Mouse (Mus musculus): Measurements from ENCODE around the gene Scn1a. TPM values are rescaled to one million over a fixed set of nuclear protein-coding genes. Genes with fewer than 3 reads are reported as not detected.
A peak's percentile ranks its signal among the peaks of the same experiment; 100 is the strongest.

Gene Scn1a
- polyA plus RNA-seq, 1 experiment from 2014 or later: 0.16 TPM

DNA sequence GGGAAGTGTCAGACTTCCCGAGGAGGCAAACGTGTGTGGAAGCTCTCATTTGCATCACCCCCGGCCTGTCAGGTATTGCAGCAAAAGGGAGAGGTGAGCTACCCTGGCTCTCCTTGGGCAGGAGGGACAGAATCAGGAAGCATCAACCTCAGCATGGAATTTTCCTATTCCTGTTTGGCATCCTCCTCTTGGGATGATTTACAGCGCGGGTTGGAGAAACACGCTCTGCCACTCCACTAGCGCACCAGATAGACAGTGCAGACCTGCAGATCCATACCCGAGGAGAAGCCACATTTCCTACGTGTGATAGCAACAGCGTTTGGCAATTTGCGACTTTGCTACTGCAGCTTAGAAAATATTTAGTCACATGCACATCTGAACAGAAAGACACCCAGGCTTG lies 32.2 kb downstream of the Scn1a start:
- ATAC-seq (ENCODE audit: borderline replicate concordance, extremely low read depth, low FRiP score, low TSS enrichment): no peak
- Histone ChIP-seq H3K27me3 (peaks cover 22% of the 10 kb centered on the region; the same call in 1 of the 2 replicates), H3K4me2 (peak overlapping the region; percentile 87), H3K9me3 (no peaks in the 10 kb centered on the region), H3K9ac (no peak overlapping the region), H3K27ac (no peak overlapping the region), H3K4me3 (0 out of 2 replicates have a peak overlapping the region, but pooled peaks have one; percentile 43), H3K36me3 (no peaks in the 10 kb centered on the region), H3K4me1 (peaks cover 12% of the 10 kb centered on the region)
- 10% methylated on average over 11 of the region's 11 CpGs for WGBS

DNA sequence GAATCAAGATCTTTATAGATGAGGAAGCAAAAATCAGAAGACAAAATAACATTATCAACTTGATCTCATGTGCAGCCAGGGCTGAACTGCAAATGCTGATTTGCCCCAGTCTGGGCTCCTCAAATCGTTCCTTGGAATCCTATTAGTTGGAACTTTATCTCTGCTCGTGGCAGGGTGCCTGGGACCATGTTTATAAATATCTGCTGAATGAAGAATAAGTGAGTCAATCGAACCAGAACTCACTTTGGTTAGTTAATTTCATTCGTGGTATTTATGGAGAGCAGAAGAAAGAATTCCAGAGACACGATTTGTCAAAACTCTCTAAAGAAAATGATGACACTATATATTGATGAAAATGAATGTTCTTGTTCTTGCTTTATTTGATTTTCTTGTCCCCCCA lies 48.1 kb downstream of the Scn1a start:
- WGBS: 40% methylated on average over 5 of the region's 5 CpGs
- H3K4me1 ChIP-seq: no peaks in the 10 kb centered on the region
- no peaks in the 10 kb centered on the region for H3K9me3 ChIP-seq
- H3K36me3 ChIP-seq: no peaks in the 10 kb centered on the region
- H3K4me2 ChIP-seq: no peak overlapping the region
- H3K27ac ChIP-seq: no peak overlapping the region
- H3K4me3 ChIP-seq: no peak overlapping the region
- ATAC-seq (ENCODE audit: borderline replicate concordance, extremely low read depth, low FRiP score, low TSS enrichment): no peak
- H3K27me3 ChIP-seq: no peaks in the 10 kb centered on the region
- H3K9ac ChIP-seq: no peak overlapping the region

DNA sequence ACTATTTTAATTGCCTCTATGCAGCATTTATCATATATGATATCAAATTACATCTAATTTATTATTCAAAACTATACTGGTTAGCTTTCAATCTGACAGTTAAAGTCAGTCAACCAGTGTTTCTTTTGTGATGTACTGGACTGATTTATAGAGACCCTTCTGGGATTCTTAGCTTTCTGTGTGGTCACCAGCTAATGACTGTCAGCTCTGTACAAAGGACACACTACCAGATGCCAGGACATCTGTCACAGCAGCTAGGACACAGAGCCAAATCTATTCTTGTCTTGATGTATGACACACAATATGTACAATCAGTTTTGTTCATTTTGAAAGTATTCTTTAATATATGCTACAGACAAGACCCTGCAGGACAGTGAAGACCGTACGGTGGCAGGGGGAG lies 72.7 kb downstream of the Scn1a start:
- H3K4me2 ChIP-seq: no peak overlapping the region
- H3K27ac ChIP-seq: no peak overlapping the region
- no peak overlapping the region for H3K4me3 ChIP-seq
- no peak overlapping the region for H3K9ac ChIP-seq
- H3K9me3 ChIP-seq: no peaks in the 10 kb centered on the region
- H3K4me1 ChIP-seq: no peaks in the 10 kb centered on the region
- 82% methylated on average over 2 of the region's 2 CpGs for WGBS
- no peak for ATAC-seq (ENCODE audit: borderline replicate concordance, extremely low read depth, low FRiP score, low TSS enrichment)
- no peaks in the 10 kb centered on the region for H3K36me3 ChIP-seq
- no peaks in the 10 kb centered on the region for H3K27me3 ChIP-seq

DNA sequence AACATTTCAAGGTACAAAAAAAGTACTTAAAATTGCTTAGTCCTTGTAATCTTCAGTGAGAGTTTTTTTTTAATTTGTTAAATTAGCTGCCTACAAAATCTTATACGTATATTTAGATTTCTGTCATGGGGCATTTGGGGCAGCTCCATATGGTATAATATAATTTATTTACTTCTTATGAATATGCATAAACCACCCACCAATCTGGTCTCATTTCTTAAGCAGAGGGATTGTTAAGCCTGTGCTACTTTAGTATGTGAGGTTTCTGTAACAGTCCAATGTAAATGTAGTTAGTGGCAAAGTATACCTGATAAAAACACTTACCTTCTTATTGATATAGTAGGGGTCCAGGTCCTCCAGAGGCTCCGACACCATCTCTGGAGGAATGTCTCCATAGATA lies 90.0 kb downstream of the Scn1a start:
- ATAC-seq (ENCODE audit: borderline replicate concordance, extremely low read depth, low FRiP score, low TSS enrichment): no peak
- no peaks in the 10 kb centered on the region for H3K36me3 ChIP-seq
- H3K9ac ChIP-seq: no peak overlapping the region
- WGBS: 88% methylated on average over 2 of the region's 2 CpGs
- no peaks in the 10 kb centered on the region for H3K4me1 ChIP-seq
- no peak overlapping the region for H3K4me3 ChIP-seq
- no peaks in the 10 kb centered on the region for H3K9me3 ChIP-seq
- no peak overlapping the region for H3K4me2 ChIP-seq
- no peaks in the 10 kb centered on the region for H3K27me3 ChIP-seq
- no peak overlapping the region for H3K27ac ChIP-seq

DNA sequence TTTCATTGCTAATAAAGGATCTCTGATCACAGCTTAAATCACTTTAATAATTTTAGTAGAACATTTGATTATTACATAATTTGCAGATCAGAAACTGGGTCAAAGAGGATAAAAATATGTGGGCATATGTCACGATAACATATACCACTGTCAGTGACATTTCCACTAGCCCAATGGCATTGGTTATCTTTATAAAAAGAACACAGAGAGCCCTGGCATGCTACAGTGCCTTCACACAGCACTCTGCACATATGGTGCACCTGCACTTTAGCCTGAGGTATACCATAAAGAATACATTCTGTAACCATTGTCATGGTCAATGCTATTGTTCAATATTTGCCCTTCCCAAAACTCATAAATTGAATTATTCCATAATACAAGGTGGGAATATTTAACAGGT lies 94.0 kb downstream of the Scn1a start:
- no peak for ATAC-seq (ENCODE audit: borderline replicate concordance, extremely low read depth, low FRiP score, low TSS enrichment)
- Histone ChIP-seq H3K4me1 (no peaks in the 10 kb centered on the region), H3K27me3 (no peaks in the 10 kb centered on the region), H3K4me3 (no peak overlapping the region), H3K9ac (no peak overlapping the region), H3K36me3 (no peaks in the 10 kb centered on the region), H3K9me3 (no peaks in the 10 kb centered on the region), H3K27ac (no peak overlapping the region), H3K4me2 (no peak overlapping the region)
- WGBS: 91% methylated on average over 1 of the region's 1 CpGs

DNA sequence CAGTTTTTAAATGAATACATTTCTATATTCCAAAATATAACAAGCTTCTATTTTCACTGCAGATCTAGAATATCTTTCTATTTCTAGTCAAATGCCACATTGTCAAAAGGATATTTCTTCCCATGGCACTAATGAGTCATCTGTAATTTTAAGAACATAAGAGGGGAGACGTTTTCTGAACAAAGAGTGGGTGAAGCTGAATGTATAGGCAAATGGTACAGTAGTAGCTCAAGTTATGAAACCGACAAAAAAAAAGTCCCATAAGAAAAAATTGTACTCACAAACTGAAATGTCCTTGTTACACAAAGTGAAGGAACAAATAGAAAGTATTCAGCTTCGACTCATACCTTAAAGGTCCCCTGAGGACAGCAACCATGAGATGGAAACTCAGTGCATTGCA lies 94.5 kb downstream of the Scn1a start:
- 68% methylated on average over 3 of the region's 3 CpGs for WGBS
- Histone ChIP-seq H3K36me3 (no peaks in the 10 kb centered on the region), H3K27me3 (no peaks in the 10 kb centered on the region), H3K4me3 (no peak overlapping the region), H3K9ac (no peak overlapping the region), H3K4me2 (no peak overlapping the region), H3K4me1 (no peaks in the 10 kb centered on the region), H3K27ac (no peak overlapping the region), H3K9me3 (no peaks in the 10 kb centered on the region)
- no peak for ATAC-seq (ENCODE audit: borderline replicate concordance, extremely low read depth, low FRiP score, low TSS enrichment)

DNA sequence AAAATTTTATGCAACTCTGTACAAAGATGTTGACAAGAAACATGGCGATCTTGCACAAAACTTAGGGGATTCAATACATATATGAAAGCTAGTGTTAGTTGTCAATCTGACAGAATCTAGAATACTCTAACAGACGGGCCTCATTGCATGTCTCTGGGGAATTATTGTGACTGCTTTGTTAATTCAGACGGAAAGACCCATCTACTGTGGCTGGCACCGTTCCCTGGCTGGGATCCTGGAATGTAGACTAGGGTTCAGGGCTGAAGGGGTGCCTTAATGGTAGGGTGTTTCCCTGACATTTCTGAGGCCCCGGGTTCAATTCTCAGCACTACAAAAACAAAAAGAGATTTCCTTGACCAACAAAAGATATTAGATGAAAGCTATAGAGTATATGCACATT lies 103.2 kb downstream of the Scn1a start:
- Histone ChIP-seq H3K4me3 (no peak overlapping the region), H3K27me3 (no peaks in the 10 kb centered on the region), H3K4me2 (no peak overlapping the region), H3K9ac (no peak overlapping the region), H3K36me3 (no peaks in the 10 kb centered on the region), H3K4me1 (no peaks in the 10 kb centered on the region), H3K9me3 (no peaks in the 10 kb centered on the region), H3K27ac (no peak overlapping the region)
- 66% methylated on average over 5 of the region's 5 CpGs for WGBS
- no peak for ATAC-seq (ENCODE audit: borderline replicate concordance, extremely low read depth, low FRiP score, low TSS enrichment)

DNA sequence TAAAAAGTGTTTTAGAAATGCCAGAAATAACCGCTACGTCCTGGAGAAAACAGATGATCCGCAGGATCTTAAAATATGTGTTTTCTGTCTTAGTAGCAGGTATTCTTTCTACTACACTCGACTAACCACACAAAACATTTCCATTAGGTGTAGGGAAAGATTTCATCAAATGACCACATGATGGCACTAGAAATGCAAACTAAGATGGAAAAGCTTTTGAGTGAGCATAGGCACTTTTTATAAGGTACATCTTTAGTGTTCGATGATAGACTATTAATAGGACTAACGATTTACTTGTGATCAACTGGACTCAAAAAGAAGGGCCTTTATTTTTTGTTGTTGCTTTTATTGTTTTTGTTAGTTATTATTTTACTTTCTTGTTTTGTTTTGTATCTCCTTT lies 104.2 kb downstream of the Scn1a start:
- no peak overlapping the region for H3K4me2 ChIP-seq
- H3K27ac ChIP-seq: no peak overlapping the region
- H3K9ac ChIP-seq: no peak overlapping the region
- H3K36me3 ChIP-seq: no peaks in the 10 kb centered on the region
- no peaks in the 10 kb centered on the region for H3K9me3 ChIP-seq
- H3K27me3 ChIP-seq: no peaks in the 10 kb centered on the region
- ATAC-seq (ENCODE audit: borderline replicate concordance, extremely low read depth, low FRiP score, low TSS enrichment): no peak
- WGBS: 69% methylated on average over 6 of the region's 6 CpGs
- H3K4me1 ChIP-seq: no peaks in the 10 kb centered on the region
- H3K4me3 ChIP-seq: no peak overlapping the region

DNA sequence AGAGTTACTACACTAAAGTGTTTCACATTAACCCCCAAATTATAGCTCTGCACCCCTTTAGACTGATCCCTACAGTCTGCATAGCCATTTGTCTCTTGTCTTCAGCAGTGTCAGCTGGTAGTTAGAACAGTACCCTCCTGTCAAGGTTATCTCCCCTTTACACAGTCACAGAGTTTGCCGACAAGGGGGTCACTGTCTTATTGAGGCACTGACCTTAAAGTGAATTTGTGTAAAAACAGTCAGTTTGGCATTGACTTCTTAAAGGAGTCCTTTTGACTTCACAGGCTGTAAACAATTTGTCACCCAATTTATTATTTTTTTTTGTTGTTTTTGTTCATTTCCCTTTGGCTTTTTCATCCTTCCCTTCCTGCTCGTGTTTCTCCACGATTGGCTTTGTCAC lies 168.1 kb downstream of the Scn1a start:
- Histone ChIP-seq H3K9ac (no peak overlapping the region), H3K36me3 (no peaks in the 10 kb centered on the region), H3K4me2 (peak overlapping the region; percentile 2; the same call in 1 of the 2 replicates), H3K27me3 (no peaks in the 10 kb centered on the region), H3K4me1 (no peaks in the 10 kb centered on the region), H3K9me3 (no peaks in the 10 kb centered on the region), H3K4me3 (no peak overlapping the region), H3K27ac (no peak overlapping the region)
- peak; percentile 52; the same call in 1 of the 2 replicates for ATAC-seq (ENCODE audit: borderline replicate concordance, extremely low read depth, low FRiP score, low TSS enrichment)
- WGBS: 33% methylated on average over 3 of the region's 3 CpGs

DNA sequence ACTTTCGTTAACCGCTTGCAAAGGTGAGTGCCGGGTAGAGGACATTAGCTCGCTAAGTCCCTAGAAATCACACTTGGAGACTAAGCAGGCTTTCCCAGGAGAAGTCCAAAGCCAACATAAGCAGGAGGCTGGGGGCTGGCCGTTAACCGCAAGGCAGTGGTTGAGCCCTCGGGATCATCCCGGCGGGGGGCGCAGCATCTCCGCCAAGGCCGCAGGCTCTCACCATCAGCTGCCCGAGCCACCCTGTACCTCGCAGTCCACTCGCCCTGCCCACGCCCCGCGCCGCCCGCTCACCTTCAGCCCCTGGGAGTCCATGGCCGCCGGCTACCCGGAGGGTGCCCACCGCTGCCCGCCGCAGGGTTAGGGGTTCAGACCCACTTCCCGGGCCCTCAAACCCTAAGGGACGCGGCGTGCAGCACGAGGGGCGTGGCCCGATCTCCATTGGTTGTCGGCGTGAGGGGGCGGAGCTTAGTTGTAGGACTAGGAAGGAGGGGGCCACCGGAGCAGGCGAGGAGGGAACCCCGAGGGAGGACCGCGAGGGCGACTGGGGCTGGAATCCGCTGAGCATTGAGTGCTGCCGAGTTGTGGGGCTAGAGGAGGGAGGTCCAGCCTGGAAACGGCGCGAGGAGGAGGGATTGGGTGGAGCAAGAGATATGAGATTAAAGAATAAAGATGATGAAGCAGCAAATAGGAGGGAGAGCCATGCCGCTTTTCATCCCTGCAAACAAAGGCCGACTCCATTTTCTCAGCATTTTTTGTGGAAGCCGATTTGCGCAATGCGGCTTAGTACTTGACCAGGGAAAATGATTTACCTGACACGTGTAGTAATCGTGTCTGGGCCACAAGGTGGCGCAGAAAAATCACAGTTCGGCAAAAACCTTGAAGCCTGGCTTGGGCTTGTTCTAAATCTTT lies 184.2 kb downstream of the Scn1a start, which contains the start of gene Ttc21b:
TSS of gene Ttc21b (minus strand) at position 398 of the 912 bp plus-strand sequence.
- no peaks in the 10 kb centered on the region for H3K9me3 ChIP-seq
- peak within 1 kb of the TSS; percentile 88 for H3K4me3 ChIP-seq
- no peaks in the 10 kb centered on the region for H3K27me3 ChIP-seq
- WGBS: under 1% methylated on average over 56 of the region's 56 CpGs
- ATAC-seq (ENCODE audit: borderline replicate concordance, extremely low read depth, low FRiP score, low TSS enrichment): peak; percentile 99
- no peaks in the 10 kb centered on the region for H3K36me3 ChIP-seq
- peak within 1 kb of the TSS; percentile 62 for H3K27ac ChIP-seq
- peak within 1 kb of the TSS; percentile 53 for H3K9ac ChIP-seq
- peaks cover 8% of the 10 kb centered on the region for H3K4me1 ChIP-seq
- H3K4me2 ChIP-seq: peak within 1 kb of the TSS; percentile 71

DNA sequence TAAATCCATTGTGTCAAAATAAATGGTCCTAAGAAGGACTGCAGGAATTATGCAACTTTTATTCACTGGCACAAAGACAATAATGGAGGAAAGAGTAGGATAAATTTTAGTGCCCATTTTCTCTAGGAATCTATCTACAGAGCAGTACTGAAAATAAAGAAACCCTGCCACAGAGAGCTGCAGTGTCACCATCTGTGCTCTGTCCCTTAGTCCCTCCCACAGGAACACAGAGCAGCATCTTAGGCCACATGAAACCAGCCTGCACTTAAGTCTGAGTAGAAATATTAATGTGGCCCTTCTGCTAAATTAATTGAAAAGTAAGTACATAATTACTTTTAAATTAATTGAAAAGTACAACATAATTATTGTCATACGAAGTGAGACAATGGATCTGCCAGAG lies 196.6 kb downstream of the Scn1a start:
- ATAC-seq (ENCODE audit: borderline replicate concordance, extremely low read depth, low FRiP score, low TSS enrichment): no peak
- Histone ChIP-seq H3K27me3 (no peaks in the 10 kb centered on the region), H3K9me3 (no peaks in the 10 kb centered on the region), H3K9ac (no peak overlapping the region), H3K4me1 (no peaks in the 10 kb centered on the region), H3K27ac (no peak overlapping the region), H3K4me3 (no peak overlapping the region), H3K4me2 (no peak overlapping the region), H3K36me3 (peaks cover 13% of the 10 kb centered on the region; the same call in 1 of the 2 replicates)
- 91% methylated on average over 1 of the region's 1 CpGs for WGBS

DNA sequence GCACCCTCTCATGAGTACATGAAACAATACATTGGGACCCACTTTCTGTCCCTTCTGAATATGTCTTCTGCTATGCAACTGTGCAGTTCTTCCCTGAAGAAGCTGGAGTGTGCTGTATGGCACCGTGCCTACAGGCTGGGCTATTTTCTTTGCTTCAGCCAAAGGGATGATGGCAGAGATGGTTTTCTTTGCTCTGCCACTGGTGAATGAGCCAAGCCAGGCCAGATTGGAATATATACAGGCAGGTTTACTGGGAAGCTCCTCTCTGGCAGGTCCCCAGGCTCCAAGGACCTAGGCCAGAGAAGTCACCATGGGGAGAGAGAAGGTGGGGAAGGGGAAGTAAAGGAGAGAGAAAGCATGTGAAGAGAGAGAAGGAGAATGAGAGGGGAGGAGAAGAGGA lies 200.3 kb downstream of the Scn1a start:
- no peak overlapping the region for H3K9ac ChIP-seq
- peaks cover 9% of the 10 kb centered on the region for H3K36me3 ChIP-seq
- ATAC-seq (ENCODE audit: borderline replicate concordance, extremely low read depth, low FRiP score, low TSS enrichment): no peak
- no peaks in the 10 kb centered on the region for H3K4me1 ChIP-seq
- H3K4me2 ChIP-seq: no peak overlapping the region
- no peaks in the 10 kb centered on the region for H3K9me3 ChIP-seq
- no peaks in the 10 kb centered on the region for H3K27me3 ChIP-seq
- H3K27ac ChIP-seq: no peak overlapping the region
- WGBS: 90% methylated on average over 1 of the region's 1 CpGs
- no peak overlapping the region for H3K4me3 ChIP-seq

All from lung, embryonic 15.5 days (tissue).